Comparison of ENCODE assay signal across 14 mouse cellular contexts in genomic region chr11:78742461-78742860, GRCm38 (mm10).
"Had no signal": no experiment of that assay in that cellular context is flagged by ENCODE, and none has a peak within 500 bp of the region (broad histone marks: within the 10 kb centered on the region; RNA-seq: fewer than 3 reads in every experiment).

No protein-coding gene starts in this region.

- ATAC-seq: intestine, embryonic 16.5 days; midbrain, embryonic 16.5 days had no signal

- H3K27ac ChIP-seq: kidney, embryonic 15.5 days; limb, embryonic 13.5 days; liver, embryonic 14.5 days; macrophage; stomach, postnatal 0 days had no signal

- H3K27me3 ChIP-seq: kidney, embryonic 15.5 days; limb, embryonic 13.5 days had no signal

- H3K9me3 ChIP-seq: kidney, embryonic 15.5 days; limb, embryonic 13.5 days had no signal

- DNase-seq: kidney, adult 2 months; kidney, postnatal 14 days; left cerebral cortex, postnatal 4 days; right cerebral cortex, adult 18-20 months; right cerebral cortex, postnatal 25 days; thymus, postnatal 4 days had no signal

- H3K36me3 ChIP-seq: kidney, embryonic 15.5 days; limb, embryonic 13.5 days had no signal

- H3K9ac ChIP-seq: kidney, embryonic 15.5 days; limb, embryonic 13.5 days; liver, embryonic 14.5 days had no signal

- H3K4me2 ChIP-seq: kidney, embryonic 15.5 days; limb, embryonic 13.5 days had no signal

- H3K4me3 ChIP-seq: kidney, embryonic 15.5 days; limb, embryonic 13.5 days; megakaryocyte, embryonic 14.5 days had no signal

- H3K4me1 ChIP-seq: kidney, embryonic 15.5 days; limb, embryonic 13.5 days had no signal
